Mouse (Mus musculus) kidney, postnatal 4 days (tissue): ENCODE results near the gene Klf9.

Source experiments
- DNase-seq, 2 experiments: peaks; one replicate each; pipeline ENCODE4 v3.0.0; 2021; ENCODE audit warnings: mixed read lengths in 2 of 2

Gene Klf9

DNA sequence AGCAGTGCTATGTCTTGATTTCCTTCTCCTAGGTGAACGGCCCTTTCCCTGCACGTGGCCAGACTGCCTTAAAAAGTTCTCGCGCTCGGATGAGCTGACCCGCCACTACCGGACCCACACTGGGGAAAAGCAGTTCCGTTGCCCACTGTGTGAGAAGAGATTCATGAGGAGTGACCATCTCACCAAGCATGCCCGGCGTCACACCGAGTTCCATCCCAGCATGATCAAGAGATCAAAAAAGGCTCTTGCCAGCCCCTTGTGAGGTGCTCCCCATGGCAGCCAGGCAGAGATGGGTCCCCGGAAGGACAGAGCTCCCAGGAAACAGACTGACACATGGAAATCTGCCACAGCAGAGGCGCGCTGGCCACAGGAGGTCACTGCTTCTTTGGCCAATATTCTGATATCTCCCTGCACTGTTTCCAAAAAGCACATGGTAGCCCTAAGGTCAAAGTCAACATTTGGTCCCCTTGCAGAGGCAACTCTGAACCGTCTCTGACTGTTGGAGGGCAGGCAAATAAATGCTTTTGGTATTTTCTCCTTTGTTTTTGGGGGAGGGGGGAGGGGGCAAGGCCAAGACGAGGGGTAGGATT is 23.7 kb downstream of the Klf9 start:
- no peak for DNase-seq

DNA sequence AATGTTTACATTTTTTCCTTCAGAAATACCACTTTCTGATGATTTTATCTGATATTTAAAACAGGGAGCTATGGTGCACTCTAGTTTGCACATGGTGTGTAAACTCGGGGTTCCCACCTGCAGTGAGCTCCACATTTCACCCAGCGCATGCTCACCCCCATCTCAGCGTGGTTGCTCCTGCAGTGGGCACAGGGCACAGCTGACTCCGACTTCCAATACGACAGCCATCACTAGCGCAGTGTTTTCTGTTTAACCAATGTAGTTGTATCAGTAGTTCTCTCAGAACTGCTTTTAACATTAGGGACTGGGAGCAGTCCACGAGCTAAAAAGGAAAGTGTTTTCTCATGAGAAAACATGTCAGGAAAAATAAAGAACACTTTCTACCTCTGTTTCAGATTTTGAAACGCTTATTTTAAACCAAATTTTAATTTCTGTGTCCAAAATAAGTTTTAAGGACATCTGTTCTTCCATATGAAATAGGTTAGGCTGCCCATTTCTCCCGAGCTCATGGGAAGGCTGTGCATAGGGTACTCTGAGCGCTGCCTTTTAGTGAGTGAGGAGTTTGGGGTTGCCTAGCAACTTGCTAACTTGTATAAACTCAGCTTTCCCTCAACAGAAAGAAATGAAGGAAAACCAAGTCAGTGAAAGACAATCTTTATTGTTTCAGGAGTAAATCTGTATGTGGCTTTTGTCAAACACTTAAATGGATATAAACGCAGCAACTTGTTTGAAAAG is 25.7 kb downstream of the Klf9 start:
- no peak for DNase-seq

GRCm38 (mm10) chr19:23168899-23169658 is 28.1 kb downstream of the Klf9 start:
- DNase-seq, result no peak

DNA sequence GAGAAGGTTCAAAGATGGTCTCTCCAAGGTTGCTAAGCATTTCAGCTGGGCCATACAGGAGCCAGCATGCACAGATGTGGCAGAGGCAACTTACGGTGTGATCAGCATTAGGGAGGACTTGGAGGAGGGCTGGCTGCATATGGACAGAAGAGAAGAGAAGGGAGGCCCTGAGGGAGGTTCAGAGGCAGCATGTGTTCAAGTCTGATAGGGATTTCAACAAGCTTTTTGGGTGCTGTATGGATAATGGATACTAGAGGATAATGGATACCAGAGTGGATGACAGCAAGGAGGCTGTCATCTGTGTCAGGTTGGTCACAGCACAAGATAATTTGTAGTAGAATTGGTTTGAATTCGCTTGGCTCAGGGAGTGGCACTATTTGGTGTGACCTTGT is 28.6 kb downstream of the Klf9 start:
- DNase-seq, result no peak

- DNase-seq, result no peak
Observed at GRCm38 (mm10) chr19:23170476-23170875, 29.4 kb downstream of the Klf9 start.

DNA sequence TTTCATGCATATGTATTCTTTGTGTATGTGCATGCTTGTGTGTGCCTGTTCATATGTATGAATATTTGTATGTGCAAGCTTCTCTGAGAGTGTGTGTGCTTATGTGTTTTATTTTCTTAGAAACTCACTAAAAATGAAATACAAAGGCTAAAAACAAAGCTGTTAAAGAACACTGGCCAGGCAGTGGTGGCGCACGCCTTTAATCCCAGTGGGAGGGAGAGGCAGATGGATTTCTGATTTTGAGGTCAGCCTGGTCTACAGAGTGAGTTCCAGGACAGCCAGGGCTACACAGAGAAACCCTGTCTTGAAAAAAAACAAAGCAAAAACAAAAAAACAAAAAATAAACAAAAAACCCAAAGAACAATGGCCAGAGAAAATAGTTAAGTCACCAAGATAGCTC is 30.1 kb downstream of the Klf9 start:
- DNase-seq, result no peak

- no peak for DNase-seq
Observed at GRCm38 (mm10) chr19:23175090-23175489, 34.1 kb downstream of the Klf9 start.

- DNase-seq, result no peak
Observed at GRCm38 (mm10) chr19:23175511-23175910, 34.5 kb downstream of the Klf9 start.

- DNase-seq, result no peak
Observed at GRCm38 (mm10) chr19:23178533-23178932, 37.5 kb downstream of the Klf9 start.

DNA sequence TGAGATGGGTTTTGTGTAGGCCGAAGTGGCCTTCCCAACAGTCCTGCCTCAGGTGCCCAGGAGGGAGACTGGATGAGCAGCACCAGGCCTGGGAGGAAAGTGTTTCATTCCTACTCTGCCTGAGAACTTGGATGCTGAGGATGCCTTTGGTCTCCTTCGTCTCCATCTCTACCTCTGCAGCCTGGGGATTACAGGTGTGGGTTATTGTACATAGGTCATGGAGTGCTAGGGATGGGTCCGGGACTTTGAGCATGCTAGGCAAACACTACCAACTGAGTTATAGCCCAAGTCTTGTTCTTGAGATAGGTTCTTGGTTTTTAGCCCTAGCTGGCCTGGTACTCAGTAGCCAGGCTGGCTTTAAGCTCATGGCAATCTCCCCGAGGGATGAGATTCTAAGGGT is 42.5 kb downstream of the Klf9 start:
- no peak for DNase-seq

DNA sequence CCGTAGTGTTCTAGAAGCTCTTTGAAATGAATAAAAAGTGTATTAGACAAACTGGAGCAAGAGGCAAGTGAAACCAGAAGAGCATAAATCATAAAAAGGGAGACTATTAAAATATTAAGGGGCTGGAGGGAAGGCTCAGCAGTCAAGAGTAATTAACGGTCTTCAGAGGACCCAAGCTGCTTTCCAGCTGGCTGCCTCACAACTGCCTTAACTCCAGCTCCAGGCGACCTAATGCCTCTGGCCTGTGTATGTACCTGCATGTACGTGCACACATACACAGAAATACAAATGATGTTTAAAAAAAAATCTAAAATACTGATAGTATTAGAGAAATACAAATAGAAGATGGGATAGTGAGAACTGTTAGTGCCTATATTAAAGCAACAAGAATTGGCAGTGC is 43.0 kb downstream of the Klf9 start:
- DNase-seq, result peak; percentile 21 to 40

DNA sequence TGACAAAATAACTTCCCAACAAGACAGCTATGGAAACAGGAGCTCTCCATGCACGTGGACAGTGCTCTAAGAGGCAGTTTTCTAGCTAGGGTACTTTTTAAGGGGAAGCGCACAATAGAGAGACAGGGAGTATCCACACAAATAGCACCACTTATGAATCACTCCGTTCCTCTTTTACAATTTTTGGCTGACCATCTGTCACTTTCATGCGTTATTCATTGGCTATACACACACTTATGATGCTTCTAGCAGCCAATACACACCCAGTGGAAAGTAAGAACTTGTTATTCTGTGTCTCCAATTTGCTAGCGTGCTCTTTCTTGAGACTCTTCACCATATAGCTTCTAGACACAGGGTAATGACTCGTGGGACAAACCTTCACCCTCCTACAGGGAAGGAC is 46.7 kb downstream of the Klf9 start:
- no peak for DNase-seq

- no peak for DNase-seq
Observed at GRCm38 (mm10) chr19:23188986-23189385, 48.0 kb downstream of the Klf9 start.

GRCm38 (mm10) chr19:23189744-23190143 is 48.7 kb downstream of the Klf9 start:
- DNase-seq, result no peak

DNA sequence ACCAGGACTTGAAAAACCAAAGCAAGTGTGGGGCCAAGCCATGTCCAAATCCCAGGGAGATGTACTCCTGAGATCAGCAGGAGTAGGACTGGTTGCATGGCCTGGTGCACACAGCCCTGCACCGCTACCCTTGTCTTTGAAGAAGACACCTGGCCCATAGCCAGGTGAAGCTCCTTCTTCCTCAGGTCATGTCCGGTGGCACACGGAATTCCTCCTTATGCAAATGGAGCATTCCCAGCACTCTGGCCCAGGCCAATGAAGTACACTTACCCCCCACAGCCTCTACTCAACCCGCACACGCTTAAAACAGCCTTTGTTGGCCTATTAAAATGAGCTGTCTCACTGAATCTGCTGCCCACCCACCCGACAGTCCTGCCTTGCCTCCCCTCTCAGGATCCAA is 50.5 kb downstream of the Klf9 start:
- no peak for DNase-seq

GRCm38 (mm10) chr19:23193076-23193475 is 52.0 kb downstream of the Klf9 start:
- no peak for DNase-seq

DNA sequence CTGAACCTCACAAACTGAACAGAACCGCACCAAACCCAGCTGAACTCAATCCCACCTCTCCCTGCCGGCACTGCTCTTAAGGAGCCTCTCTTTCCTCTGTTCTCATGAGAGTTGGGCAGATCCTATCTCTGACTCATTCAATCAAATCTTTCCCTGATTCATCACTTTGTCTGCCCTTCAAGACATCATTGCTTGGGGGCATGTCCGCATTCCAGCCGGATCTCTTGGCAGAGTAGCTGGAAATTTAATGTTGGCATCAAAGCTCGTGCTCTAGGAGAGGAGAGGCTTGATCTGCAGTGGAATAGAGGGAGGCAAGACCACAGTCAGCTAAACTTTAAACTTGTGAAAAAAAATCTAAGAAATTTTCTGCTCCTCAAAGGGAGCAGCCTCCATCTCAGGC is 61.1 kb downstream of the Klf9 start:
- no peak for DNase-seq

GRCm38 (mm10) chr19:23203505-23204053 is 62.6 kb downstream of the Klf9 start:
- no peak for DNase-seq

DNA sequence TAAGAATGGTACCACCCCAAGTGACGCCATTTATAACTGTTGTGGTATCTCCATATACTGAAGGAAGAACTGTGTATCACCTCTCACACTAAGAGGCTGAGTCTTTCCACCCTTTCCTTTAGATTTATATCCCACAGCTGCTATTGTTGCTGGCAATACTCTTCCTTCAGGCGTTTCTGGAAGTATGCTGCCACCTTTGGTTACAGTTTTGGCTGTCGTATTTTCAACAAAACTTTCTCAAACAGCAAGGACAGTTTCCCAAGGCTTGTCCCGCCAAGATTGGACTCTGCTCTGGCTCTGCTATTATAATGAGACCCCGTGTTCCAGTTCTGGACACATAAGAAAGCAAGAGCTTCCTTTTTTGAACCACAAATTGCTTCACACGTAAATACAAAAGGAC is 70.3 kb downstream of the Klf9 start:
- no peak for DNase-seq

- no peak for DNase-seq
Observed at GRCm38 (mm10) chr19:23214326-23214725, 73.3 kb downstream of the Klf9 start.
